Mouse (Mus musculus): ENCODE measurements at regions not wholly inside any gene's neighbourhood (a gene's known extent, or its start where the extent isn't known, plus 50 kb on each side); places are given as distances from the start of the nearest gene placed in this dataset.

DNA sequence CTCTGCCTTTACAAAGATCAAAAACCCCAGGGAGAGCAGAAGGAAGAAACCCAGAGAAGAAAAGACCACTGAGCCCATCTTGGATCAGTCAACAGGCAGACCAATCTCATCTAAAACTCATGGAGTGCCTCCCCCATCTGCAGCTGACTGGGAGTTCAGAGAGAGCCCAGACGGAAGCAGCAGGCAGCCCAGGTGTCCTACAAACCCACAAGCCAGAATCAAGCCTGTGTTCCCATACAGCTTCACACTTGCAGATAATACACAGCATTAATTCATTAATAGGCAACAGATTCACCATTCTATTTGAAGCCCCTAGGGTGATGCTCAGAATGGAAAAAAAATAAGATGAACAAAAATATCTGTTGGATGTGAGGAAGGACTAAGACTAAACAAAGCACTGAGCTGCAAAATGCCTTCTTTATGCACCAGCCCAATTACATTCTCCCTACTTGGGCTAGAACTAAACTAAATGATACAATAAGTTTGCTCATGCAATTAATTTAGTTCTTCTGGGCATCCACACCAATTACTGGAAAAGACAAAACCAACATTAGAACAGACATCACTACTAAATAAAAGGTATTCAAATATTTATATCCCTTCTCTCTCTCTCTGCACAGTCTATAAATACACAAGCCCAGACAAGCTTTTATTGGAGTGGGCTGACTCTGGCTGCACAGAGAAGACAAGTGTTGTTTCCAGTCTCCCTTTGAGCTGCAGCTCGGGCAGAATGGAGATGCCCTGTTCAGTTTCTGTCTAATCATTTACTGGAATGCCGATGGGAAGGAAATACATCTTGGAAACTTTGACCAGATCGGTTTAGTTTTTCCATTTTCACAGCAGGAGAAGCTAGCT is 374.2 kb downstream of the Cbln4 start:
- WGBS = 36% methylated on average over 4 of the region's 4 CpGs
- no peak overlapping the region for H3K4me3 ChIP-seq (replicated peaks; ENCODE audit: low read length)
- H3K27me3 ChIP-seq (ENCODE audit: control insufficient read depth, insufficient read depth, low read length) = no peaks in the 10 kb centered on the region
- no peaks in the 10 kb centered on the region for H3K9me3 ChIP-seq (ENCODE audit: control insufficient read depth, low read length)
- H3K4me1 ChIP-seq (replicated peaks; ENCODE audit: control insufficient read depth, insufficient read depth, low read length) = no peaks in the 10 kb centered on the region; the same call in 1 of the 2 replicates
- H3K36me3 ChIP-seq (replicated peaks; ENCODE audit: control insufficient read depth, insufficient read depth) = no peaks in the 10 kb centered on the region
- no peak overlapping the region for H3K4me2 ChIP-seq (replicated peaks)
- H3K27ac ChIP-seq = no peak overlapping the region
- DNase-seq (ENCODE audit: low spot score) (no peak), ATAC-seq (ENCODE audit: low FRiP score) (no peak)
- H3K9ac ChIP-seq = no peak overlapping the region

DNA sequence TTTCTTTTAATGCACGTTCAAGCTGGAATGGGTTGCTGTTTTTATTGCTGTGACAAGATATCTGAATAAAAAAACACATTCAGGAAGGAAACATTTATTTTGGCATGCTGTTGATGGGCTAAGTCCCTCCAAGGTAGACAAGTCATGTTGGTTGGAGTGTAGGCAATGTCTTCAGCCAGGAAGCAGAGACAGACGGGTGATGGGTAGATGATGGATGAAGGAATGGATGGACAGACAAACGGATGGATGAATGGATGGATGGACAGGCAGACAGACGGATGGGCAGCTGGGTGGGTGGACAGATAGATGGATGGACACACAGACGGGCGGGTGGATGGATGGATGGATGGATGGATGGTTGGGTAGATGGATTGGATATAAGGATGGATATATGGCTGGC is 380.7 kb downstream of the Cbln4 start:
- H3K36me3 ChIP-seq (replicated peaks; ENCODE audit: control insufficient read depth, insufficient read depth) = no peaks in the 10 kb centered on the region
- H3K9me3 ChIP-seq (ENCODE audit: control insufficient read depth, low read length) = no peaks in the 10 kb centered on the region
- DNase-seq (ENCODE audit: low spot score) (no peak), ATAC-seq (ENCODE audit: low FRiP score) (no peak)
- H3K4me1 ChIP-seq (replicated peaks; ENCODE audit: control insufficient read depth, insufficient read depth, low read length) = no peaks in the 10 kb centered on the region
- 88% methylated on average over 6 of the region's 6 CpGs for WGBS
- no peak overlapping the region for H3K9ac ChIP-seq
- H3K27me3 ChIP-seq (ENCODE audit: control insufficient read depth, insufficient read depth, low read length) = no peaks in the 10 kb centered on the region
- no peak overlapping the region for H3K4me3 ChIP-seq (replicated peaks; ENCODE audit: low read length)
- no peak overlapping the region for H3K27ac ChIP-seq
- no peak overlapping the region for H3K4me2 ChIP-seq (replicated peaks)

GRCm38 (mm10) chr2:171661896-171662511 is 381.3 kb downstream of the Cbln4 start:
- Histone ChIP-seq H3K27me3 (ENCODE audit: control insufficient read depth, insufficient read depth, low read length) (no peaks in the 10 kb centered on the region), H3K4me2 (replicated peaks) (no peak overlapping the region), H3K36me3 (replicated peaks; ENCODE audit: control insufficient read depth, insufficient read depth) (no peaks in the 10 kb centered on the region), H3K27ac (no peak overlapping the region), H3K9ac (no peak overlapping the region), H3K4me1 (replicated peaks; ENCODE audit: control insufficient read depth, insufficient read depth, low read length) (no peaks in the 10 kb centered on the region), H3K4me3 (replicated peaks; ENCODE audit: low read length) (no peak overlapping the region), H3K9me3 (ENCODE audit: control insufficient read depth, low read length) (no peaks in the 10 kb centered on the region)
- no peak for ATAC-seq (ENCODE audit: low FRiP score)
- 68% methylated on average over 8 of the region's 8 CpGs for WGBS
- DNase-seq (ENCODE audit: low spot score) = no peak

DNA sequence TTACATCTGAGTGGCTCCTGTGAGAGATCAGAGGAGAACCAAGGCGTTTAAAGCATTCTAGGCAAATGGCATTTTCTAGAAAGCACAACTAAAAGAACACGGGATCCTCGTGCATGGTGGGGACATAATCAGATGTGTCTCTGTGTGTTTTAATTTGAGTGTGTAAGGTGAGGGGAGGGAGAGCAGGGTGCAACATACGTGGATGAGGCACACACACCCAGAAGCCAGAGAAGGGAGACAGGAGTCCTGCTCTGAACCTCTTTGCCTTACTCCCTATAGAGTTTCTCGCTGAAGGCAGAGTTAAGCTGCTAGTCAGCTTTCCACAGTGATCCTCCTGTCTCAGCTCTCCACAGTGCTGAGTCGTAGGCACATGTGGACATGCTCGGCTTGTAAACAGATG is 386.1 kb downstream of the Cbln4 start:
- H3K4me1 ChIP-seq (replicated peaks; ENCODE audit: control insufficient read depth, insufficient read depth, low read length) = no peaks in the 10 kb centered on the region
- no peaks in the 10 kb centered on the region for H3K27me3 ChIP-seq (ENCODE audit: control insufficient read depth, insufficient read depth, low read length)
- ATAC-seq (ENCODE audit: low FRiP score) (no peak), DNase-seq (ENCODE audit: low spot score) (no peak)
- no peak overlapping the region for H3K4me2 ChIP-seq (replicated peaks)
- no peaks in the 10 kb centered on the region for H3K36me3 ChIP-seq (replicated peaks; ENCODE audit: control insufficient read depth, insufficient read depth)
- H3K27ac ChIP-seq = no peak overlapping the region
- no peak overlapping the region for H3K9ac ChIP-seq
- 62% methylated on average over 7 of the region's 7 CpGs for WGBS
- no peak overlapping the region for H3K4me3 ChIP-seq (replicated peaks; ENCODE audit: low read length)
- no peaks in the 10 kb centered on the region for H3K9me3 ChIP-seq (ENCODE audit: control insufficient read depth, low read length)

DNA sequence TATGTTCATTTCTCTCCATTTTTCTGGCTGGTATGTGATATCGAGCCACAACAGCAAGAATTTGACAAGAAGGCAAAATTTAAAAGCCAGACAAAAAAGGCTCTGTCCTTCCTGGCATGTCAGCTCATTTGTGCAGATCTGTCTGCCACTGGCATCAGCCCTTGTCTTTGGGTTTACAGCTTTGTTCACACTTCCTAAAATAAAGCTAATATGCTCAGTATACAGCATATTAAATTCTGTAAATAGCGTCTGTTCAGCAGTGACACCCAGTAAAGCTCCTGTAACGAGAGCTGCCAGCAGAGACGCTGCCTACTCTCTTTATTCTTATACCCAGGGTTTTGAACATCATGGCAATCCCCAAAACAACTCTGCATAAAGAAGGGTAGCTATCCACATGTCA is 401.5 kb downstream of the Cbln4 start:
- H3K27ac ChIP-seq = no peak overlapping the region
- H3K9ac ChIP-seq = no peak overlapping the region
- no peaks in the 10 kb centered on the region for H3K9me3 ChIP-seq (ENCODE audit: control insufficient read depth, low read length)
- no peaks in the 10 kb centered on the region for H3K36me3 ChIP-seq (replicated peaks; ENCODE audit: control insufficient read depth, insufficient read depth)
- DNase-seq (ENCODE audit: low spot score) = no peak
- no peaks in the 10 kb centered on the region for H3K27me3 ChIP-seq (ENCODE audit: control insufficient read depth, insufficient read depth, low read length)
- 81% methylated on average over 4 of the region's 4 CpGs for WGBS
- ATAC-seq (ENCODE audit: low FRiP score) = no peak
- no peaks in the 10 kb centered on the region for H3K4me1 ChIP-seq (replicated peaks; ENCODE audit: control insufficient read depth, insufficient read depth, low read length)
- no peak overlapping the region for H3K4me2 ChIP-seq (replicated peaks)
- no peak overlapping the region for H3K4me3 ChIP-seq (replicated peaks; ENCODE audit: low read length)

GRCm38 (mm10) chr2:171640478-171640877 is 402.8 kb downstream of the Cbln4 start:
- ATAC-seq (ENCODE audit: low FRiP score) = no peak
- no peak for DNase-seq (ENCODE audit: low spot score)
- Histone ChIP-seq H3K4me1 (replicated peaks; ENCODE audit: control insufficient read depth, insufficient read depth, low read length) (no peaks in the 10 kb centered on the region), H3K9ac (no peak overlapping the region), H3K4me2 (replicated peaks) (no peak overlapping the region), H3K4me3 (replicated peaks; ENCODE audit: low read length) (no peak overlapping the region), H3K27ac (no peak overlapping the region), H3K27me3 (ENCODE audit: control insufficient read depth, insufficient read depth, low read length) (no peaks in the 10 kb centered on the region), H3K36me3 (replicated peaks; ENCODE audit: control insufficient read depth, insufficient read depth) (no peaks in the 10 kb centered on the region), H3K9me3 (ENCODE audit: control insufficient read depth, low read length) (no peaks in the 10 kb centered on the region)
- 65% methylated on average over 9 of the region's 9 CpGs for WGBS

DNA sequence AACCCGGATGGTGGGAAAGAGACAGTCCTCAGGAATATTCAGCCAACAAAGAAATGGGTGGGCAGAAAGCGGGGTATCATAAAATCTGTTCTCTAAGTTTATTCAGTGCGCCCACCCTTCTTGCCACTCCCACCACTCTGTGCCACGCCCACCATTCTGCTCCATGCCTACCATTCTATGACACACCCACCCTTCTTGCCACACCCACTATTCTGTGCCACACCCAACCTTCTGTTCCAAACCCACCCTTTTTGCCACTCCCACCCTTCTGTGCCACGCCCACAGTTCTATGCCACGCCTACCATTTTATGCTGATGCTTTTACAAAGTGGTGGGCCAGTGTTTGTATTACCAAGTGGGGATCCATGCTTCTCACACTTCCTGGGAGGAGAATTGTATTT is 404.3 kb downstream of the Cbln4 start:
- no peak overlapping the region for H3K9ac ChIP-seq
- no peaks in the 10 kb centered on the region for H3K4me1 ChIP-seq (replicated peaks; ENCODE audit: control insufficient read depth, insufficient read depth, low read length)
- H3K27me3 ChIP-seq (ENCODE audit: control insufficient read depth, insufficient read depth, low read length) = no peaks in the 10 kb centered on the region
- DNase-seq (ENCODE audit: low spot score) (no peak), ATAC-seq (ENCODE audit: low FRiP score) (no peak)
- no peak overlapping the region for H3K4me2 ChIP-seq (replicated peaks)
- 90% methylated on average over 6 of the region's 6 CpGs for WGBS
- no peaks in the 10 kb centered on the region for H3K9me3 ChIP-seq (ENCODE audit: control insufficient read depth, low read length)
- H3K36me3 ChIP-seq (replicated peaks; ENCODE audit: control insufficient read depth, insufficient read depth) = no peaks in the 10 kb centered on the region
- no peak overlapping the region for H3K4me3 ChIP-seq (replicated peaks; ENCODE audit: low read length)
- H3K27ac ChIP-seq = no peak overlapping the region

DNA sequence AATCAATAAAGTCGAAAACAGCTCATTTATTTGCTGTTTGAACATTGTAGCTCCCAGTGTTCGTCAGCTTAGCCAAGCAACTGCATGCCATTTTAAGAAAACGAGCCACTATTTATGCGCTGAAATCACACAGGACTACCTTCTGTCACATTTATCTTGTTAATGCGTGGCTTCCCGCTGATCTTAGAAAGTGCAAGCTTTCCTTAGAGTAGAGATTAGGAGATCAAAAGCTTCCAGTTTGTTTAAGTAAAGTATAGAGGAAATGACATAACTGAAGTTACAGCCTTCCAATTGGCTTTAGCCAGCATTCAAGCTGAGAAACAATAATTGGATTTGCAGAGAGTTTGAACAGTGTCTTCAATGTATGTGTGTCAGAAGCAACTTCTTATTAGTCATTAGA is 406.4 kb downstream of the Cbln4 start:
- H3K4me2 ChIP-seq (replicated peaks) = no peak overlapping the region
- H3K4me1 ChIP-seq (replicated peaks; ENCODE audit: control insufficient read depth, insufficient read depth, low read length) = 0 out of 2 replicates have a peak, but pooled peaks cover 4% of the 10 kb centered on the region
- ATAC-seq (ENCODE audit: low FRiP score) (no peak), DNase-seq (ENCODE audit: low spot score) (no peak)
- WGBS = 43% methylated on average over 6 of the region's 6 CpGs
- H3K9ac ChIP-seq = no peak overlapping the region
- H3K27me3 ChIP-seq (ENCODE audit: control insufficient read depth, insufficient read depth, low read length) = no peaks in the 10 kb centered on the region
- H3K9me3 ChIP-seq (ENCODE audit: control insufficient read depth, low read length) = no peaks in the 10 kb centered on the region
- no peak overlapping the region for H3K4me3 ChIP-seq (replicated peaks; ENCODE audit: low read length)
- H3K27ac ChIP-seq = no peak overlapping the region
- no peaks in the 10 kb centered on the region for H3K36me3 ChIP-seq (replicated peaks; ENCODE audit: control insufficient read depth, insufficient read depth)

- no peak overlapping the region for H3K9ac ChIP-seq
- no peak overlapping the region for H3K4me3 ChIP-seq (replicated peaks; ENCODE audit: low read length)
- 0 out of 2 replicates have a peak, but pooled peaks cover 4% of the 10 kb centered on the region for H3K4me1 ChIP-seq (replicated peaks; ENCODE audit: control insufficient read depth, insufficient read depth, low read length)
- no peak overlapping the region for H3K4me2 ChIP-seq (replicated peaks)
- 35% methylated on average over 15 of the region's 15 CpGs for WGBS
- DNase-seq (ENCODE audit: low spot score) = peak; percentile 38
- no peaks in the 10 kb centered on the region for H3K9me3 ChIP-seq (ENCODE audit: control insufficient read depth, low read length)
- no peaks in the 10 kb centered on the region for H3K27me3 ChIP-seq (ENCODE audit: control insufficient read depth, insufficient read depth, low read length)
- H3K27ac ChIP-seq = no peak overlapping the region
- H3K36me3 ChIP-seq (replicated peaks; ENCODE audit: control insufficient read depth, insufficient read depth) = no peaks in the 10 kb centered on the region
- ATAC-seq (ENCODE audit: low FRiP score) = no peak
These were observed 409.7 kb downstream of the Cbln4 start for GRCm38 (mm10) chr2:171633355-171634097.

All from hindbrain, embryonic 14.5 days (tissue).